Mouse (Mus musculus) kidney, postnatal 10 days (tissue): ENCODE measurements around the gene Shq1.

Experiments
- DNase-seq: peaks from one replicate; pipeline ENCODE4 v3.0.0; 2021; ENCODE audit warnings: mixed read lengths

Shq1 gene

GRCm38 (mm10) chr6:100670880-100671344 lies at the start of gene Shq1:
Gene Shq1 (minus strand): TSS chr6:100671157.
- peak; percentile 94 for DNase-seq

- peak; percentile 28 for DNase-seq
Observed at GRCm38 (mm10) chr6:100720098-100720501, 49.1 kb upstream of the Shq1 start.

GRCm38 (mm10) chr6:100716817-100717216 lies 45.9 kb upstream of the Shq1 start:
- DNase-seq = no peak

- DNase-seq = no peak
Observed at GRCm38 (mm10) chr6:100716152-100716551, 45.2 kb upstream of the Shq1 start.

GRCm38 (mm10) chr6:100715296-100715828 lies 44.4 kb upstream of the Shq1 start:
- no peak for DNase-seq

- no peak for DNase-seq
Observed at GRCm38 (mm10) chr6:100710866-100711265, 39.9 kb upstream of the Shq1 start.

- DNase-seq = no peak
Observed at GRCm38 (mm10) chr6:100710170-100710569, 39.2 kb upstream of the Shq1 start.

GRCm38 (mm10) chr6:100709483-100709882 lies 38.5 kb upstream of the Shq1 start:
- peak; percentile 82 for DNase-seq

- DNase-seq = peak; percentile 47
Observed at GRCm38 (mm10) chr6:100708996-100709395, 38.0 kb upstream of the Shq1 start.

- no peak for DNase-seq
Observed at GRCm38 (mm10) chr6:100708248-100708647, 37.3 kb upstream of the Shq1 start.

GRCm38 (mm10) chr6:100707557-100707956 lies 36.6 kb upstream of the Shq1 start:
- peak; percentile 43 for DNase-seq

- no peak for DNase-seq
Observed at GRCm38 (mm10) chr6:100706861-100707260, 35.9 kb upstream of the Shq1 start.

GRCm38 (mm10) chr6:100705366-100705811 lies 34.4 kb upstream of the Shq1 start:
- DNase-seq = peak; percentile 19

GRCm38 (mm10) chr6:100704574-100705365 lies 33.8 kb upstream of the Shq1 start, which contains the start of gene Gxylt2:
Gene Gxylt2 (plus strand): TSS chr6:100704734.
- peak; percentile 70 for DNase-seq

- DNase-seq = no peak
Observed at GRCm38 (mm10) chr6:100704197-100704573, 33.2 kb upstream of the Shq1 start.

GRCm38 (mm10) chr6:100700774-100701173 lies 29.8 kb upstream of the Shq1 start:
- DNase-seq = no peak

- no peak for DNase-seq
Observed at GRCm38 (mm10) chr6:100699986-100700385, 29.0 kb upstream of the Shq1 start.

GRCm38 (mm10) chr6:100686341-100686740 lies 15.4 kb upstream of the Shq1 start:
- DNase-seq = no peak

GRCm38 (mm10) chr6:100678636-100679035 lies 7.7 kb upstream of the Shq1 start:
- DNase-seq = no peak

- DNase-seq = no peak
Observed at GRCm38 (mm10) chr6:100676461-100676860, 5.5 kb upstream of the Shq1 start.

- DNase-seq = no peak
Observed at GRCm38 (mm10) chr6:100674974-100675373, 4.0 kb upstream of the Shq1 start.

- DNase-seq = no peak
Observed at GRCm38 (mm10) chr6:100671401-100671800, 444 bp upstream of the Shq1 start.

GRCm38 (mm10) chr6:100670370-100670841 lies 551 bp downstream of the Shq1 start:
- DNase-seq = peak; percentile 68

- DNase-seq = no peak
Observed at GRCm38 (mm10) chr6:100668858-100669257, 2.1 kb downstream of the Shq1 start.
